Mouse (Mus musculus) ES-E14 (cell line): ENCODE measurements around the gene A730049H05Rik. TPM values are rescaled to one million over a fixed set of nuclear protein-coding genes. Genes with fewer than 3 reads are reported as not detected.
A peak's percentile ranks its signal among the peaks of the same experiment; 100 is the strongest.

Experiments
- DNase-seq: peaks from one replicate; pipeline ENCODE4 v3.0.0-alpha.2; 2013; ENCODE audit warnings: low read depth, low spot score
- H3K27ac ChIP-seq: 2 replicates; pipeline ENCODE4 v1.5.1; 2012; ENCODE audit warnings: low read depth, mild to moderate bottlenecking, low read length, moderate library complexity, mixed read lengths; ENCODE audit not compliant: poor library complexity, insufficient read depth, severe bottlenecking
- H3K36me3 ChIP-seq: 2 replicates; pipeline ENCODE4 v1.6.1; 2012; ENCODE audit warnings: mild to moderate bottlenecking, low read length, moderate library complexity, mixed read lengths; ENCODE audit not compliant: control insufficient read depth, poor library complexity, insufficient read depth, severe bottlenecking
- H3K4me1 ChIP-seq, 2 experiments: fragments of 150-350 bp in 1 of 2; sonication (generic) in 1 of 2; 2 replicates each; pipeline ENCODE4 v1.6.1; 2012; ENCODE audit warnings: low read length in 2 of 2, mild to moderate bottlenecking in 1 of 2, mixed read lengths in 1 of 2; ENCODE audit not compliant: control insufficient read depth in 2 of 2, insufficient read depth in 2 of 2, poor library complexity in 1 of 2
- H3K4me3 ChIP-seq, 2 experiments: fragments of 150-350 bp in 1 of 2; sonication (generic) in 1 of 2; 2 replicates each; pipeline ENCODE4 v1.5.1; 2012; ENCODE audit warnings: low read length in 2 of 2, low read depth in 1 of 2, mild to moderate bottlenecking in 1 of 2, mixed read lengths in 1 of 2; ENCODE audit not compliant: insufficient read depth in 1 of 2, poor library complexity in 1 of 2, severe bottlenecking in 1 of 2
- H3K9ac ChIP-seq: 2 replicates; pipeline ENCODE4 v1.6.1; 2012; ENCODE audit warnings: low read depth, mild to moderate bottlenecking, low read length, mixed read lengths; ENCODE audit not compliant: poor library complexity, insufficient read depth, severe bottlenecking
- H3K9me3 ChIP-seq: fragments of 150-350 bp; sonication (generic); 2 replicates; pipeline ENCODE4 v1.6.1; 2012; ENCODE audit warnings: low read depth, mild to moderate bottlenecking, low read length; ENCODE audit not compliant: control insufficient read depth, insufficient read depth
- CHD2 ChIP-seq: IDR thresholded peaks from 2 replicates; pipeline ENCODE4 v1.6.1; 2014; ENCODE audit warnings: mild to moderate bottlenecking, low read depth, low read length, inconsistent platforms
- HCFC1 ChIP-seq: IDR thresholded peaks from 2 replicates; pipeline ENCODE4 v1.6.1; 2012; ENCODE audit warnings: low read length, inconsistent platforms, borderline replicate concordance; ENCODE audit not compliant: insufficient read depth
- MAFK ChIP-seq: IDR thresholded peaks from 2 replicates; pipeline ENCODE4 v1.6.1; 2014; ENCODE audit warnings: mild to moderate bottlenecking, low read depth, low read length, inconsistent platforms; ENCODE audit not compliant: insufficient read depth
- ZC3H11A ChIP-seq: IDR thresholded peaks from 2 replicates; pipeline ENCODE4 v1.6.1; 2012; ENCODE audit warnings: low read depth, mild to moderate bottlenecking, inconsistent platforms, low read length, borderline replicate concordance
- ZNF384 ChIP-seq: IDR thresholded peaks from 2 replicates; pipeline ENCODE4 v1.6.1; 2012; ENCODE audit warnings: low read depth, low read length, inconsistent platforms
- in situ Hi-C, 2 experiments: fragments of 600-800 bp; cut with MboI; formaldehyde crosslinking; loops; one replicate each; pipeline ENCODE4 v1.15.1; 2025; ENCODE audit warnings: low sequenced_read_pairs in 2 of 2, inconsistent platforms in 1 of 2; ENCODE audit not compliant: unreplicated experiment in 2 of 2
- total RNA-seq: library from RNA; depleted of rRNA; stranded (reverse); fragments of 300-350 nt; gene quantifications from 2 replicates; pipeline ENCODE4 v1.2.3, GENCODE M21; 2012

A730049H05Rik gene
- total RNA-seq, 1 experiment = 2.5 TPM

DNA sequence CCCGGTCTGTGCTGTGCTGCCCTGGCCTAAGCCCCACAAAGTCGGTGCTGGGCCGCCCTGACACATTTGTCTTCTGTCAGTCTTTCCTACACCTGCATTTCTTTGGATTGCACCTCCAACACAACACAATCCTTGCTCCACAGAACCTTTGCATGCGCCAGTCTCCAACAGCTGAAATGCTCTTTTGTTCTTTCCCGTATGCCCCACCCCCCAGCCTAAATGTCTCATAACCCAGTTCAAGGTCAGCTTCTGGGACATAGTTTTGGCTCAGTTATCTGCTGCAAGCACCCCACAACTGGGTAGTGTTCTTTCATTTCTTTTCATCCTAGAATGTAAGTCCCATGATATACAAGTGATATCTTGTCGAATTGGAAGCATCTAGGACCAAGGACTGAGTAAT is 34.8 kb upstream of the A730049H05Rik start:
- 0 out of 4 replicates have a peak, but pooled peaks cover 0 to 5% of the 10 kb centered on the region in 2 experiments for H3K4me1 ChIP-seq
- H3K36me3 ChIP-seq = no peaks in the 10 kb centered on the region
- no peak overlapping the region for H3K4me3 ChIP-seq
- DNase-seq = no peak
- TF ChIP-seq CHD2 (no peak), ZNF384 (no peak), HCFC1 (no peak), ZC3H11A (no peak), MAFK (no peak)
- in situ Hi-C loops = loop anchor here in 1 of 2 experiments (25.0 kb wide), 2 partner anchors 356 to 731 kb away; no protein-coding TSS in a partner anchor
- H3K9me3 ChIP-seq = no peaks in the 10 kb centered on the region
- no peak overlapping the region for H3K27ac ChIP-seq
- no peak overlapping the region for H3K9ac ChIP-seq

DNA sequence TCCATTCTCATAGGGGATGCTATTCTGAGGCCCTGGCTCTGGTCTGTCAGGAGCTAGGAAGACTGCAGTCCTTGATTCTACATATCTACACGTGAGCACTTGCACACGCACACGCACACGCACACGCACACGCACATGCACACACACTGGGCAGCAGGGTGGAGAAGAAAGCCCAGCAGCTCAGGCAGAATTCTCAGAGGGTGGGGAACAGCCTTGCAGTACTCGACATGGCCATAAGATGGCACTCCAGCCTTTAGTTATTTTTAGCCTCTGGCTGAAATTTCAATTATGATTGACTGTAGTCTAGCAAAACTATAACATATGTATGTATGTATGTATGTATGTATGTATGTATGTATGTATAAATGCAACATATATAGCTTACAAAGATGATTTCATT is 31.5 kb upstream of the A730049H05Rik start:
- Histone ChIP-seq H3K27ac (no peak overlapping the region), H3K4me1 (peaks cover 3% of the 10 kb centered on the region in 2 experiments; a peak in 1 of 4 replicates), H3K36me3 (no peaks in the 10 kb centered on the region), H3K4me3 (no peak overlapping the region), H3K9ac (no peak overlapping the region), H3K9me3 (no peaks in the 10 kb centered on the region)
- TF ChIP-seq MAFK (no peak), CHD2 (no peak), HCFC1 (no peak), ZNF384 (no peak), ZC3H11A (peak; percentile 51; the same call in 1 of the 2 replicates)
- in situ Hi-C loops = loop anchor here in 1 of 2 experiments (25.0 kb wide), 2 partner anchors 353 to 728 kb away; no protein-coding TSS in a partner anchor
- DNase-seq = no peak

DNA sequence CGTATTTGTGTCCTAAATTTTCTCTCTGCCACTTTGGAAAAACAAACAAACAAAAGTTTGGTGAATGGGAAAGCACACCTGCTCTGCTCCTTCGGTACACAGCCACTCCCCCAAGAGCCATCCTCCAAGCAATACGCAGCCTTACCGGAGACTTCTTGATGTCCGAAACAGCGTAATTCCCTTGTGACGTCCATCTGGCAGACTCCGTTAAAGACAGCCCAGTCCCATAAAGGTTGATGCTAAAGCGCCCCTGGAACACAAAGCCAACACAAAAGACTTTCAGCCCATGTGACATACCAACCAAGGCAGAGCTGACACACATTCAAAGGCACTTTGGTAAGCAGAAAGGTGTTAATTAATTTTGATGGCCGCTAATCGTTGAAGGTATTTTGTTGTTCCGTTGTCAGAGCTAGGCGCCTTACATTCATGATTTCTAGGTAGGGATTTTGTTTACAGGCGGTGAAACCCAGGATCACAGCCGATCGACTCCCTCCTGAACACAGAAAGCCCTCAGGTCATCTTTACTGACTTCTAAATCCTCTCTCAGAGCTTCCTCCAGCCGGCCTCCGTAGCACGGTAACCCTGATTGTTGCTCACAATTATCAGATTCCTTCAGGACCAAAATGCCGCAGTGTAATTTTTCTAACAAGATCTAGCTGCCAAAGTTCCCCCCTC is 29.4 kb upstream of the A730049H05Rik start:
- in situ Hi-C loops = loop anchor here in 1 of 2 experiments (25.0 kb wide), 2 partner anchors 350 to 725 kb away; no protein-coding TSS in a partner anchor
- no peak overlapping the region for H3K27ac ChIP-seq

DNA sequence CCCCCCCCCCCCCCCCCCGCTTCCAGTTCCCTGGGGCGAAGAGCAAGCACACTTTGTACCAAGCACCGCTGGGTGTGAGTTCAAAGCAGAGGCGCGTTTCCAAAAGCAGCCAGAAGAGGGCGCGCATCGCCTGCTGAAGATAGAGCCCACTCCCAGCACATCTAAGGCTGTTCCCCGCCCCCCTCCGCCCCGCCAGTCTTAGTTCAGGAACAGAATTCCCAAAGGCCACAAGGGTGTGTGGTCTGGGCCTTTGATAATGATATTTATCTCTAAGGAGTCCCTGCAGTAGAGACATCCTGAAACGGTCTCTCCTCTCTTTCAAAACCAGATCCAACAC is 28.9 kb upstream of the A730049H05Rik start:
- in situ Hi-C loops = loop anchor here in 1 of 2 experiments (25.0 kb wide), 2 partner anchors 350 to 725 kb away; no protein-coding TSS in a partner anchor
- DNase-seq = peak; percentile 89
- Histone ChIP-seq H3K9me3 (no peaks in the 10 kb centered on the region), H3K4me3 (no peak overlapping the region), H3K9ac (no peak overlapping the region), H3K36me3 (no peaks in the 10 kb centered on the region), H3K27ac (no peak overlapping the region), H3K4me1 (peaks cover 0 to 3% of the 10 kb centered on the region in 2 experiments; a peak in 1 of 4 replicates)
- TF ChIP-seq ZC3H11A = peak; percentile 76; the same call in 1 of the 2 replicates
- TF ChIP-seq HCFC1 = no peak
- TF ChIP-seq MAFK = no peak
- no peak for TF ChIP-seq ZNF384
- TF ChIP-seq CHD2 = no peak

More for the DNA sequence above, 29.4 kb upstream of the A730049H05Rik start:
- H3K9me3 ChIP-seq = no peaks in the 10 kb centered on the region
- TF ChIP-seq MAFK = no peak
- TF ChIP-seq HCFC1 = no peak
- no peak for TF ChIP-seq CHD2
- no peak for TF ChIP-seq ZC3H11A
- TF ChIP-seq ZNF384 = no peak
- H3K4me3 ChIP-seq = no peak overlapping the region
- no peaks in the 10 kb centered on the region for H3K36me3 ChIP-seq
- H3K4me1 ChIP-seq = peaks cover 0 to 3% of the 10 kb centered on the region in 2 experiments; a peak in 1 of 4 replicates
- no peak for DNase-seq
- 0 out of 2 replicates have a peak overlapping the region, but pooled peaks have one; percentile 42 for H3K9ac ChIP-seq
